Mouse (Mus musculus): Measurements from ENCODE around the gene Ccdc9b.

DNA sequence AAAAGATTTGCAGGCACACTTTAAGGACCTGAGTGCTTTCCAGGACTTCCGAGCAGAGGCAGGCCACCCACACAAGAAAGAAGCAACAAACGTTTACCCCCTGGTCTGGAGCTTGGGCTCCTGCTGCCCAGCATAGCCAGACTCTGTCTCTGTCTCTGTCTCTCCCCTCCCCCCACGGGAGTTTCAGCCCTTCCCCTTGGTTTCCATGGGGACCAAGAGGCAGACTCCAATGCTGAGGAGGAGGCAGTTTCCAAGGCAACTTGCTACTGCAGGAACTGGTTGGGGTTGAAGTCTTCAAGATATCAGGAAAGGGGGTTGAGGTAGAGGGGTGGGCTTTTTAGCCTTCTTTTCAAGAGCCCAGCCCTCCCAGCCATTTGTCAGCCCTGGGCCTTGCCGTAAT is 48.2 kb downstream of the Ccdc9b start:
- TF ChIP-seq CTCF (IDR thresholded peaks at IDR 0.05; ENCODE audit: borderline replicate concordance, insufficient read depth, low read length) (no peak), POLR2A (IDR thresholded peaks at IDR 0.05; ENCODE audit: low read depth, low read length) (no peak)

Measured in embryonic fibroblast, embryonic 13.5 days (primary cell).